In the genomic region with DNA sequence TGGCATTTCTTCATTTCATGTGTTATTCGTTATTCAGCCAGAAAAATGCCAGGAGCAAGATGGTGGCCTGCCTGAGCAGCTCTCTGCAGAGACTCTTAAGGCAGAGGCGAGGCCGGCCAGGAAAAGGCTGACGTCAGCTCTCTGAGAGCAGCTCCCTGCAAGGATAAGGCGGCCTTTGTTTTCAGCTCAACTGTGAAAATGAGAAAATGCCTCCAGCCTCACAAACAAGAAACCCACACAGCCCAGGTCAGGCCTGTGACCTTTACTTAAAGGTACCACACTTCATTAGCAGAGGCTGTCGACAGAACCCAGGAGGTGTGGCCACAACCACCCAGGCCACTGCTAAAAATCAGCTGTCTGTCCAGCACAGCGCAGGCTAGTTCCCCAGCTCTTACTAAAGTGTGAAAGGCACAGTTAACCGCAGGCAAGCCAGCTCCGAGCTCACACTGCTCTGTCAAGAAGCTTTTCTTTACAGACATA, we compare ENCODE assay signal across 7 mouse cellular contexts.
A peak's percentile ranks its signal among the peaks of the same experiment; 100 is the strongest.
DNase-seq lines count a peak whose midpoint lies in the region; ATAC-seq and TF ChIP-seq lines count a peak whose summit lies in the region.

No protein-coding gene starts in this region.

- intact Hi-C loops in gastrocnemius, adult 2 months (cut with DNase I), result no loop called here

- no peaks in the 10 kb centered on the region for H3K36me3 ChIP-seq in hindbrain, postnatal 0 days (ENCODE audit: insufficient read depth, low read length)

- H3K9me3 ChIP-seq in hindbrain, postnatal 0 days (ENCODE audit: low read length), result no peaks in the 10 kb centered on the region

- no peak for TF ChIP-seq CTCF in gastrocnemius, adult 2 months (IDR thresholded peaks at IDR 0.05)
- no peak for TF ChIP-seq CTCF in hindbrain, postnatal 0 days (IDR thresholded peaks at IDR 0.05; ENCODE audit: low read depth)

- H3K4me2 ChIP-seq in hindbrain, postnatal 0 days (ENCODE audit: low read depth, low read length), result peak overlapping the region; percentile 21

- no peaks in the 10 kb centered on the region for H3K27me3 ChIP-seq in hindbrain, postnatal 0 days (ENCODE audit: insufficient read depth, low read length)

- peak; percentile 74 for DNase-seq in gastrocnemius, adult 2 months
- DNase-seq in hindbrain, postnatal 0 days (ENCODE audit: low spot score), result peak; percentile 93
- DNase-seq in left cerebral cortex, adult 11 months (ENCODE audit: low spot score), result peak; percentile 75
- peak; percentile 79 for DNase-seq in lung, postnatal 25 days (ENCODE audit: low spot score)
- peak; percentile 58 for DNase-seq in ovary, postnatal 36 days (ENCODE audit: low spot score)

- H3K4me3 ChIP-seq in gastrocnemius, adult 2 months, result peak overlapping the region; percentile 43
- H3K4me3 ChIP-seq in hindbrain, postnatal 0 days (ENCODE audit: low read length), result no peak overlapping the region

- peak; percentile 49 for ATAC-seq in activated CD4-positive, CD25-positive, alpha-beta regulatory T cell, adult 4 months
- peak; percentile 23 for ATAC-seq in common myeloid progenitor, adult 5-6 weeks (replicated peaks; ENCODE audit: low read depth, poor library complexity, severe bottlenecking)
- peak; percentile 91 for ATAC-seq in hindbrain, postnatal 0 days

- H3K4me1 ChIP-seq in hindbrain, postnatal 0 days (ENCODE audit: insufficient read depth, low read length), result peaks cover 46% of the 10 kb centered on the region

- peak overlapping the region; percentile 52 for H3K9ac ChIP-seq in hindbrain, postnatal 0 days (replicated peaks; ENCODE audit: low read length)

- WGBS in hindbrain, postnatal 0 days, result 4% methylated on average over 9 of the region's 9 CpGs

- peak overlapping the region; percentile 80 for H3K27ac ChIP-seq in gastrocnemius, adult 2 months
- H3K27ac ChIP-seq in hindbrain, postnatal 0 days, result peak overlapping the region; percentile 94

Comparison
In these comparisons a context has a peak if more than half of its experiments do, and no peak if none do; other contexts are left out.
1. ATAC-seq: peak in every context shown above with its lines; median percentile 91 in hindbrain, postnatal 0 days; 49 in activated CD4-positive, CD25-positive, alpha-beta regulatory T cell, adult 4 months; 23 in common myeloid progenitor, adult 5-6 weeks.